Mouse (Mus musculus): Measurements from ENCODE around the gene Otud3.
"Not testable (repeated sequence)": the region's sequence is repeated elsewhere in the genome, so short reads cannot be mapped to it uniquely, and the experiment has no call there.

The Otud3 gene

GRCm38 (mm10) chr4:138913797-138914196, at the start of gene Otud3:
Gene Otud3, minus strand, starts transcription at chr4:138913945.
- in situ Hi-C loops (cut with MboI, MseI), result no loop called here

DNA sequence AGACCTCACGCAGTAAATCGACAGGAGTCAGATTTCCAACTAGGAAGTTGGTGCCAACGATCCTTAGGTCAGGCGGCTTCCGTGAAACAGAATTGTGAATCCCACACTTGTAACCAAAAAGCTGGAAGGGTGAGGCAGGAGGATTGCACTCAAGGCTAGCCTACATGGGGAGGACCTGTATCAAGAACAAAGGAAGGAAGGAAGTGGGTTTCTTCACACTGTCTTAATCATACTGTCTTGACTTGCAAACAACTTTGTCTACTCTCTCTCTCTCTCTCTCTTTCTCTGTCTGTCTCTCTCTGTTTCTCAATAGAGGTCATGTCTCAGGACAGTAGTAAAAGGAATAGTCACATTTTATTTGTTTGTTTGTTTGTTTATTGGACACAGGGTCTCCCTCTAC, 49.0 kb upstream of the Otud3 start:
- in situ Hi-C loops (cut with MboI, MseI), result no loop called here

- in situ Hi-C loops (cut with MboI, MseI), result no loop called here
Observed at GRCm38 (mm10) chr4:138959926-138960325, 46.2 kb upstream of the Otud3 start.

GRCm38 (mm10) chr4:138959120-138959519, 45.4 kb upstream of the Otud3 start:
- in situ Hi-C loops (cut with MboI, MseI), result no loop called here

DNA sequence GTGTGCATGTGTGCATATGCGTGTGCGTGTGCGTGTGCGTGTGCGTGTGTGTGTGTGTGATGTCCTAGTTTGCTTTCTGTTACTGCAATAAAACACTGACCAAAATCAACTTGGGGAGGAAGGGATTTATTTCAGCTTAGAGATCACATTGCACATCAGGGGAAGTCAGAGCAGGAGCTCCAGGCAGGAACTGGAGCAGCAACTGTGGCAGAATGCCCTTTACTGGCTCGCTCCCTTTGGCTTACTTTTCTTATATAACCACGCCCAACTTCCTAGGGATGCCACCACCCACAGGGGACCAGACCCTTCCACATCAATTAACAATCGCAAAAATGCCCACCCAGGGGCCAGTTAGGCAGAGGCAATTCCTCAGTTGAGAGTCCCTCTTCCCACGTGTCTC, 44.9 kb upstream of the Otud3 start:
- in situ Hi-C loops (cut with MboI, MseI), result no loop called here

DNA sequence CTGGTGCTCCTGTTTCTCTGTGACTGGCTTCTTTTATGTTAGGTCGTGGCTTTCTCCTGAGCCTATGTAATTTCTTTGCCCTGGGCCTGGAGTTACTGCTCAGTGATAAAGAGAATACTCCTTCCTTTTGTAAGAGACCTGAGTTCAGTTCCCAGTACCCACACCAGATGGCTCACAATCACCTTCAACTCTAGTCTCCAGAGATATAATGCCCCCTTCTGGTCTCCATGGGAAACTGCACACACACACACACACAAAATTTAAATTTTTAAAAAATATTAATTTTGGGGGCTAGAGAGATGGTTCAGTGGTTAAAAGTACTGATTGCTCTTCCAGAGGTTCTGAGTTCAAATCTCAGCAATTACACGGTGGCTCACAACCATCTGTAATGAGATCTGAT, 34.5 kb upstream of the Otud3 start:
- in situ Hi-C loops (cut with MboI, MseI), result no loop called here

GRCm38 (mm10) chr4:138943730-138944129, 30.0 kb upstream of the Otud3 start:
- in situ Hi-C loops (cut with MboI, MseI), result no loop called here

GRCm38 (mm10) chr4:138941966-138942365, 28.2 kb upstream of the Otud3 start:
- in situ Hi-C loops (cut with MboI, MseI), result no loop called here

DNA sequence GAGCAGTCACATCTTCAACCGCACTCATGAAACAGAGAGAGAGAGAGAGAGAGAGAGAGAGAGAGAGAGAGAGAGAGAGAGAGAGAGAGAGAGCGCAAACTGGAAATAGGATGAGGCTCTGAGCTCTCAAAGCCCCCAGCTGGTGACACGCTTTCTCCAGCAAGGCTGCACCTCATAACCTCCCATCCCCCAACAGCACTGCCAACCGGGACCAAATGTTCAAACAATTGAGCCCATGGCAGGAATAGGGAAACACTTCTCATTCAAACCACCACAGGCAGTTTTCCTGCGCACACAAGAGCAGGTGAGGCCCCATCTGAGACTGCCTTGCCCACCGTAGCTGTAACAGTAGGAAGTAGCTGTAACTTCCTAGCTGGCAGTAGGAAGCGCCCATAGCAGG, 27.7 kb upstream of the Otud3 start:
- in situ Hi-C loops (cut with MboI, MseI), result no loop called here

- in situ Hi-C loops (cut with MboI, MseI), result no loop called here
Observed at GRCm38 (mm10) chr4:138939481-138939880, 25.7 kb upstream of the Otud3 start.

- in situ Hi-C loops (cut with MboI, MseI), result no loop called here
Observed at GRCm38 (mm10) chr4:138938495-138939269, 24.9 kb upstream of the Otud3 start.

- in situ Hi-C loops (cut with MboI, MseI), result no loop called here
Observed at GRCm38 (mm10) chr4:138934456-138935145, 20.9 kb upstream of the Otud3 start.

DNA sequence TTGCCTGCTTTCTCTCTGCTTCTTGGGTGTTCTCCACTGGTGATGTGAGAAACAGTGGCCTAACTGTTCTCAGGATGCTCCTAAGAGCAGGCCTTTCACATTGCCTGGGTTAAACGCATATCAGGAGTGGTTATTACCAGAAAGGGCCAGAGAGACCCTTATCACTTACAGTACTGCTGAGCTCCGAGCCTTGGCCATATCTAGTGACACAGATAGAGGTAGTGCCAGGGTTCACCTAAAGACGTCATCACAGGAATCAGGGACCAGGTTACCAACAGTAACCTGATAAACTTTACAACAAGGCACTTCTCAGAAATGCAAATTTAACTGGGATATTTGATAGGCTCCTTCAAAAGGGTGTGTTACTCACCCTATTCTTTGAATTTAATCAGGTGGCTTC, 20.1 kb upstream of the Otud3 start:
- in situ Hi-C loops (cut with MboI, MseI), result no loop called here

DNA sequence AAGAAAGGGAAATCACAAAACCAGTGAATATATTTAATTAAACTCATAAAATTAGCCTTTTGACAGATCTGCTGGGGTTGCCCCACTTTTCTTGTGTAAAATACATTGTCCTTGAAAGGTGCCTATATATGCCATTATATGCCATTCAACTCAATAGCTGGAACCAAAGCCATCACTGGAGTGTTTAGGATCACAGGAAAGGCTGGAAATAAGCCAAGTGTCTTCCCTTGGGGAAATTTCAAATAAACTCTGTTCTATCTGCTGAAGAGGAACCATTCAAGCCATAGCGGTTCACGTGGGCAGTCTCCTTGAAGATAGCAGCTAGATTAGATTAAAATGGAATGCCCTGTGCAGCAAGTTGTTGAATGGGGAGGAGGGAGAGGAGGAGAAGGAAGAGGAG, 11.8 kb upstream of the Otud3 start:
- in situ Hi-C loops (cut with MboI, MseI), result loop anchor here (5.0 kb wide), 2 partner anchors 57 to 152 kb away; partner anchors contain the start of gene Htr6

DNA sequence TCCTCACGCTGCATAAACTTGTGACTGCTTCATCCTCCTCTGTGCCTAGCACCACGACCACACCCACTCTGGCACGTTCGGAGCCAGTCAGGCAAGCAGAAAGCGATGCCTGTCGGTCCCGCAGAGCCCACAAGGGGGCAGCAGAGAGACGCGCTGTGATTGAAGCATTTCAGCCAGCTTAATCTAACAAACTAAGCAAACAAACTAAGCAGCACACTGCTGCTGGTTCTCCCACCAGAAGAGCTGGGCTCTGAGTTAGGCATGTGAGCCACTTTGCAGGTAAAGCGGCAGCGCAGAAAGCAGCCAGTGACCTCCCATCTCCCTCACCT, 8.3 kb upstream of the Otud3 start:
- in situ Hi-C loops (cut with MboI, MseI), result loop anchor here (5.0 kb wide), 1 partner anchor 90 kb away; no protein-coding TSS in a partner anchor

- in situ Hi-C loops (cut with MboI, MseI), result loop anchor here (5.0 kb wide), 1 partner anchor 91 kb away; no protein-coding TSS in a partner anchor
Observed at GRCm38 (mm10) chr4:138921254-138922130, 7.7 kb upstream of the Otud3 start.

DNA sequence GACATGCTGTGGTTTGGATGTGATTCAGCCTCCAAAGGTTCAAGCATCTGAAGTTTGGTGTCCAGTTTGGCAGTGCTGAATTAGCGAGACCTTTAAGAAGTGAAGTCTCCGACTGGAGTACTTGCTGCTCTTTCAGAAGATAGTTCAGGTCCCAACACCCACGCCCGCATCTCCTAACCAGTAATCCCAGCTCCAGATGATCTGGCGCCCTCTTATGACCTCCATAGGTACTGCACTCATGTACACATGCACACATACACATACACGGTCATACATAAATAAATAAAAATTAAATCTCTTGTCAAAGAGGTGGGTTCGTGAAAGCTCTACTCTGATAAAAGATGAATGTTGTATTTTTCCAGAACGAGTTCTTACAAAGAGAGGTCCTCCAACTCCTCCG, 3.5 kb upstream of the Otud3 start:
- in situ Hi-C loops (cut with MboI, MseI), result no loop called here

DNA sequence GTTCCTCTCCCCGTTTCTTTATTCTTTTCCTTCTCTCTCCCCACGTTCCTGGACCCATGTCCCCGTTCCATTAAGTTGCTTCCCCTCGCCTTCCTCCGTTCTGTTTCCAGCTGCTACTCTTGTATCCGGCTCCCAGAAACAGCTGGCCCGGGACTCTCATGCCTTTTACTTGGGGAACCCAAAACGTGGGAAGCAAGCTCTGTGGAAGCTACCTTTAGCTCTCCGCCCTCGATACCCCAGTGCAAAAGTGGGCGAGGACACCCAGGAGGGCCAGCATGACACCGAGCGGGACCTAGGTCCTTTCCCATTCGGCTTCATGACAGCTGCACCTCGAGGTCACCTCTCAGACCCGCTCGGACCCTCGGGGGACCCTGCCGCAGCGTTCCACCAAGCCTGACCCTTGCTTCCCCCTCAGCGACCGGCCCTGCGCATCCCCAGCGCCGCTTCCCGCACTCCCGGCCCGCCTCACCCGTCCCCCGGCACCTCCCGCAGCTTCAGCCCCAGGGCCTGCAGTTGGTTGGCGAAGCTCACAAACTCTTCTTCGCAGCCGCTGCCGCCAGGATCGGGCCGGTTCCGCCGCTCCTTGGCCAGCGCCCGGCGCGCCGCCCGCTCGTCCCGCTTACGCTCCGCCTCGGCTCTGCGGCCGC, 481 bp downstream of the Otud3 start:
- in situ Hi-C loops (cut with MboI, MseI), result no loop called here

DNA sequence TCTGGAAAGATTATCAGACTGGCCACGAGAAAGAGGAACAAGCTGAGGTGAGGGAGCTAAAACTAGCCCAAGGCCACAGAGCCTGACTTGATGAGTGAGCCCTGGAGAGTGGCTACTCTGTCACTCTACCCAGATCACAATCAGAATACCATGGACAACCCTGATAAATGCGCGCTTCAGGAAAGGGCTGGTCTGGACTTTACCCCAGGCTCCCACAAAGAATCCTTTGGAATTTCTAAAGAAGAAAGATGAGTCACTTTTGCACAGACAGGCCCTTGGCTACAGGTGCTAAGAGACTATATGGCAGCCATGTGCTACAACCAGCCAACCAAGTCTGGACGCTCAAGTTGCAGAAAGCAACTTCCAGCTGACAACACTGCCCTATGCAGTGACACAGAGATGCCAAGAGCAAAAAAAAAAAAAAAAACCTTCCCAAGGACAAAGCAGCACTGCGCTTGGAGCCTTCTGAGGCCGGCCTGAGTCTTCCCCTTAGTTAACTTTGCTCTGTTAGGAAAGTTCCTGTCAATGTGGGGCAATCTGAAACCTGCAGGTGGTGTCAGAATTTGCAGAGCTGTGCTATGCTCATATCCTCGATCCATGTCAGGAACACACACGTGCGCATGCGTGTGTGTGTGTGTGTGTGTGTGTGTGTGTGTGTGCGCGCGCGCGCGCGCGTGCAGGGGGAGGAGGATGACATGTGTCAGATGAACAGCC, 8.0 kb downstream of the Otud3 start:
- in situ Hi-C loops (cut with MboI, MseI), result no loop called here

- in situ Hi-C loops (cut with MboI, MseI), result no loop called here
Observed at GRCm38 (mm10) chr4:138899361-138899760, 14.4 kb downstream of the Otud3 start.

DNA sequence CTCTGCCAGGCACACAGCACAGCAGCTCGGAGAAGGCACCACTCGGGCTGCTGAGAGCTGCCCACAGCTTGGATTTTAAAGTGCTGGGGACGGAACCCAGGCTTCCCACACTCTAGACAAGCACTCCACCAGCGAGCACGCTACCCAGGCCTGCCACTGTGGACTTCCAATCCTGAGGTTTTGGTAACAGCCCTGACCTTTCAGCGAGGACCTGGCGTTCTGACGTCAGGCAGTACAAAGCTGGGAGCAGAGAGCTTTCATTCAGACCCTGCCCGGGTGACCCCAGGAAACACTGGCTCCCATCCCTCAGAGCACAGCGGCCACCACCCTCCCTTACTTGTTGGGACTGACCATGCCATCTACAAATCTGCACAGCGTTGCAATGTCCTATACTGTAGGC, 20.0 kb downstream of the Otud3 start:
- in situ Hi-C loops (cut with MboI, MseI), result not testable (repeated sequence)
